Mouse (Mus musculus) intestine, embryonic 14.5 days (tissue): Measurements from ENCODE around the gene Cyp2u1. TPM values are rescaled to one million over a fixed set of nuclear protein-coding genes. Genes with fewer than 3 reads are reported as not detected.

Experiments used
- ATAC-seq: fragments of 200-750 bp; cut with Nextera tagmentation; replicated peaks from 2 replicates; pipeline ENCODE4 v1.8.0; 2017; ENCODE audit warnings: low read depth, moderate number of reproducible peaks, moderate TSS enrichment, moderate library complexity; ENCODE audit not compliant: low FRiP score, low TSS enrichment
- DNase-seq: peaks from one replicate; pipeline ENCODE4 v3.0.0-alpha.2; 2018; ENCODE audit warnings: low spot score
- H3K27ac ChIP-seq: fragments of 300-500 bp; sonication (generic); 2 replicates; pipeline ENCODE4 v1.5.1; 2014; ENCODE audit warnings: low read depth, mild to moderate bottlenecking, control low read depth
- H3K27me3 ChIP-seq: fragments of 300-500 bp; sonication (generic); replicated peaks from 2 replicates; pipeline ENCODE4 v1.6.1; 2014; ENCODE audit warnings: low read length, control low read depth; ENCODE audit not compliant: control insufficient read depth, insufficient read depth
- H3K36me3 ChIP-seq: fragments of 300-500 bp; sonication (generic); 2 replicates; pipeline ENCODE4 v1.6.1; 2014; ENCODE audit warnings: low read length, control low read depth; ENCODE audit not compliant: control insufficient read depth, insufficient read depth
- H3K4me1 ChIP-seq: fragments of 300-500 bp; sonication (generic); replicated peaks from 2 replicates; pipeline ENCODE4 v1.6.1; 2014; ENCODE audit warnings: low read length, control low read depth, mixed read lengths; ENCODE audit not compliant: control insufficient read depth, insufficient read depth
- H3K4me2 ChIP-seq: fragments of 300-500 bp; sonication (generic); 2 replicates; pipeline ENCODE4 v1.6.1; 2014; ENCODE audit warnings: low read length
- H3K4me3 ChIP-seq: fragments of 300-500 bp; sonication (generic); 2 replicates; pipeline ENCODE4 v1.5.1; 2014; ENCODE audit warnings: low read depth, low read length, control low read depth, mixed read lengths
- H3K9ac ChIP-seq: fragments of 300-500 bp; sonication (generic); 2 replicates; pipeline ENCODE4 v1.6.1; 2014; ENCODE audit warnings: mild to moderate bottlenecking, low read length
- H3K9me3 ChIP-seq: fragments of 300-500 bp; sonication (generic); 2 replicates; pipeline ENCODE4 v1.6.1; 2016; ENCODE audit warnings: low read length, control low read depth; ENCODE audit not compliant: control insufficient read depth
- WGBS: fragments of 180-500 bp; shearing (Covaris S2); extraction: QIAGEN DNeasy Blood & Tissue Kit; methylation state at CpG from one replicate; pipeline ENCODE4 v1.1.7; 2014; 5-methylcytosine and 5-hydroxymethylcytosine counted together
- polyA plus RNA-seq: library from polyadenylated mRNA; unstranded; fragments of >200 nt; fragmentation: Nextera tagmentation; extraction: Ambion mirVana; gene quantifications from 2 replicates; pipeline ENCODE4 v1.2.1, GENCODE M21; 2014

Cyp2u1 gene
- polyA plus RNA-seq, 1 experiment from 2014 or later, result 3.9 TPM

- Histone ChIP-seq H3K27me3 (no peaks in the 10 kb centered on the region), H3K27ac (no peak overlapping the region)
- no peak for DNase-seq
Measured at GRCm38 (mm10) chr3:131258921-131259320, 44.1 kb downstream of the Cyp2u1 start.

GRCm38 (mm10) chr3:131255399-131255981 lies 47.5 kb downstream of the Cyp2u1 start:
- 0 out of 2 replicates have a peak, but pooled peaks cover 7% of the 10 kb centered on the region for H3K36me3 ChIP-seq
- ATAC-seq (no peak), DNase-seq (no peak)
- 82% methylated on average over 3 of the region's 3 CpGs for WGBS
- no peaks in the 10 kb centered on the region for H3K27me3 ChIP-seq
- no peak overlapping the region for H3K9ac ChIP-seq
- no peak overlapping the region for H3K4me3 ChIP-seq
- H3K9me3 ChIP-seq, result no peaks in the 10 kb centered on the region
- H3K4me1 ChIP-seq, result no peaks in the 10 kb centered on the region
- H3K4me2 ChIP-seq, result no peak overlapping the region
- H3K27ac ChIP-seq, result no peak overlapping the region

More at GRCm38 (mm10) chr3:131258921-131259320, 44.1 kb downstream of the Cyp2u1 start:
- H3K4me2 ChIP-seq, result no peak overlapping the region
- no peak for ATAC-seq
- H3K4me3 ChIP-seq, result no peak overlapping the region
- WGBS, result 88% methylated on average over 3 of the region's 3 CpGs
- H3K9ac ChIP-seq, result no peak overlapping the region
- H3K9me3 ChIP-seq, result peaks cover 6% of the 10 kb centered on the region
- H3K4me1 ChIP-seq, result no peaks in the 10 kb centered on the region
- H3K36me3 ChIP-seq, result peaks cover 15% of the 10 kb centered on the region; the same call in 1 of the 2 replicates

DNA sequence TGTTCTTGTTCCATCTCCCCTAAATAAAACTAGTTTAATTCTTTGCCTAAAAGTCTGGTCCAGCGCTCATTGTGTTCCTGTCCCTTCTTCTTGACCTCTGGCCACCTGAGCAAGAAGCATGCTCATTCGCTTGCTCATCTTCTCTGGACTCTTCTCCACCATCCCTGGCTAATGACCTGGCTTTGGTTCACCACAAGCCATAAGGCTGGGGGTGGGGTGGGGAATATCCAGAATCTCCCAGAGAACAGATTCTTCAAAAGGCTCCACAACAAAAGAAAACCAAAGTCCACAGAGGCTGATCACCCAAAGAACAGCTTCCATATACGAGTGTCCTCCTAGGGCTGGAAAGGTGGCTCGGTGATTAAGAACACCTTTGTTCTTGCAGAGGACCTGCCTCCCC lies 48.0 kb downstream of the Cyp2u1 start:
- 0 out of 2 replicates have a peak, but pooled peaks cover 7% of the 10 kb centered on the region for H3K36me3 ChIP-seq
- WGBS, result 94% methylated on average over 4 of the region's 4 CpGs
- ATAC-seq (no peak), DNase-seq (no peak)
- no peaks in the 10 kb centered on the region for H3K4me1 ChIP-seq
- H3K27me3 ChIP-seq, result no peaks in the 10 kb centered on the region
- no peak overlapping the region for H3K4me2 ChIP-seq
- no peak overlapping the region for H3K9ac ChIP-seq
- H3K27ac ChIP-seq, result no peak overlapping the region
- no peak overlapping the region for H3K4me3 ChIP-seq
- no peaks in the 10 kb centered on the region for H3K9me3 ChIP-seq

GRCm38 (mm10) chr3:131251601-131252000 lies 51.4 kb downstream of the Cyp2u1 start:
- Histone ChIP-seq H3K36me3 (peaks cover 30% of the 10 kb centered on the region), H3K9ac (no peak overlapping the region), H3K4me2 (no peak overlapping the region), H3K4me1 (no peaks in the 10 kb centered on the region), H3K9me3 (no peaks in the 10 kb centered on the region), H3K27me3 (no peaks in the 10 kb centered on the region), H3K27ac (no peak overlapping the region), H3K4me3 (no peak overlapping the region)
- WGBS, result 89% methylated on average over 7 of the region's 7 CpGs
- ATAC-seq (no peak), DNase-seq (no peak)

GRCm38 (mm10) chr3:131250978-131251377 lies 52.0 kb downstream of the Cyp2u1 start:
- no peak overlapping the region for H3K4me3 ChIP-seq
- ATAC-seq (no peak), DNase-seq (no peak)
- H3K4me2 ChIP-seq, result no peak overlapping the region
- H3K36me3 ChIP-seq, result peaks cover 31% of the 10 kb centered on the region
- 85% methylated on average over 13 of the region's 13 CpGs for WGBS
- no peak overlapping the region for H3K27ac ChIP-seq
- no peaks in the 10 kb centered on the region for H3K4me1 ChIP-seq
- no peak overlapping the region for H3K9ac ChIP-seq
- no peaks in the 10 kb centered on the region for H3K27me3 ChIP-seq
- H3K9me3 ChIP-seq, result no peaks in the 10 kb centered on the region

GRCm38 (mm10) chr3:131250283-131250682 lies 52.7 kb downstream of the Cyp2u1 start:
- H3K4me3 ChIP-seq, result no peak overlapping the region
- no peak overlapping the region for H3K9ac ChIP-seq
- no peak for DNase-seq
- no peaks in the 10 kb centered on the region for H3K27me3 ChIP-seq
- ATAC-seq, result no peak
- no peaks in the 10 kb centered on the region for H3K4me1 ChIP-seq
- WGBS, result 79% methylated on average over 2 of the region's 2 CpGs
- H3K9me3 ChIP-seq, result no peaks in the 10 kb centered on the region
- H3K27ac ChIP-seq, result no peak overlapping the region
- peaks cover 31% of the 10 kb centered on the region for H3K36me3 ChIP-seq
- H3K4me2 ChIP-seq, result no peak overlapping the region

DNA sequence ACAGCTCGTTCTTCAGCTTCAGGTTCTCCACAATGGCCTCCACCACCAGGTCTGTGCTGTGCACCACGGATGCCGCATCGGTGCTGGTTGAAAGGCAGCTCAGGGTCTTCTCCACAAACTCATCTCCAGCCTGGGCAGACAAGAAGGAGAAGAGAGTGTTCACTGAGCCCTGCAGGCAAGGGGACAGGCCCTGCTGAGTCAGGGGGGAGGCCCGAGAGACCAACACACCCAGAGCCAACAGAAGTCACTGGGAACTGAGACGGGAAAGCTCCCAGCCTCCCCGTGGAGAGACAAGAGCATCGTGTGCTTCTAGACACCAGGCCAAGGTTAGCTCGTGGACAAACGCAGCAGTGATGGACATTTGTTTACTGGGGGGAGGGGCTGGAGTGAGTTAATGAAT lies 54.6 kb downstream of the Cyp2u1 start:
- H3K4me2 ChIP-seq, result no peak overlapping the region
- H3K9ac ChIP-seq, result no peak overlapping the region
- H3K27me3 ChIP-seq, result no peaks in the 10 kb centered on the region
- H3K36me3 ChIP-seq, result peaks cover 43% of the 10 kb centered on the region
- H3K9me3 ChIP-seq, result no peaks in the 10 kb centered on the region
- no peak for ATAC-seq
- no peak overlapping the region for H3K4me3 ChIP-seq
- DNase-seq, result no peak
- no peaks in the 10 kb centered on the region for H3K4me1 ChIP-seq
- H3K27ac ChIP-seq, result no peak overlapping the region
- 69% methylated on average over 10 of the region's 10 CpGs for WGBS

- no peaks in the 10 kb centered on the region for H3K27me3 ChIP-seq
- WGBS, result 85% methylated on average over 5 of the region's 5 CpGs
- H3K9me3 ChIP-seq, result no peaks in the 10 kb centered on the region
- peaks cover 43% of the 10 kb centered on the region for H3K36me3 ChIP-seq
- no peak overlapping the region for H3K4me2 ChIP-seq
- H3K9ac ChIP-seq, result no peak overlapping the region
- ATAC-seq (no peak), DNase-seq (no peak)
- H3K27ac ChIP-seq, result no peak overlapping the region
- no peaks in the 10 kb centered on the region for H3K4me1 ChIP-seq
- no peak overlapping the region for H3K4me3 ChIP-seq
Measured at GRCm38 (mm10) chr3:131247851-131248250, 55.2 kb downstream of the Cyp2u1 start.

DNA sequence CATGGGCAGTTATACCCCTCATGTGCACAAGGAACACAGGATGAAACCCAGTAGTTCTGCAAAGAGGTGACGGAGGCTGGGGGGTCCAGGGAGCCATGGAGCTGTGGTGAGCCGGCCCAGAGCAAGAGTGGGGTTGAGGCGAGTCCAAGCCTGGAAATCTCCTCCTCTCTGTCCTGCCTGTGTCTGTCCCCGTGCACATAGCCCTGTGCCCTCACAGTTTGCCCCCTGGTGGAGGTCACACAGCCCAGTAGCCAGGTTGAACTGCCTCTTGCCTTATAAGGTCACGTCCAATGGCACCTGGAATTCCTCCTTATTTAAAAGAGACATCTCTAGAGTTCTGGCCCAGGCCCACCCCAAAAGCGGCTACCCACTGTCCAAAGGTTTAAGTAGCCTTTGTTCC lies 55.6 kb downstream of the Cyp2u1 start:
- DNase-seq (no peak), ATAC-seq (no peak)
- no peak overlapping the region for H3K9ac ChIP-seq
- no peaks in the 10 kb centered on the region for H3K27me3 ChIP-seq
- H3K4me2 ChIP-seq, result no peak overlapping the region
- no peaks in the 10 kb centered on the region for H3K9me3 ChIP-seq
- H3K27ac ChIP-seq, result no peak overlapping the region
- no peaks in the 10 kb centered on the region for H3K4me1 ChIP-seq
- H3K4me3 ChIP-seq, result no peak overlapping the region
- 84% methylated on average over 6 of the region's 6 CpGs for WGBS
- peaks cover 42% of the 10 kb centered on the region for H3K36me3 ChIP-seq
